Mouse (Mus musculus): ENCODE results near the gene Fstl5.
"Not testable (repeated sequence)": the region's sequence is repeated elsewhere in the genome, so short reads cannot be mapped to it uniquely, and the experiment has no call there.

The Fstl5 gene

DNA sequence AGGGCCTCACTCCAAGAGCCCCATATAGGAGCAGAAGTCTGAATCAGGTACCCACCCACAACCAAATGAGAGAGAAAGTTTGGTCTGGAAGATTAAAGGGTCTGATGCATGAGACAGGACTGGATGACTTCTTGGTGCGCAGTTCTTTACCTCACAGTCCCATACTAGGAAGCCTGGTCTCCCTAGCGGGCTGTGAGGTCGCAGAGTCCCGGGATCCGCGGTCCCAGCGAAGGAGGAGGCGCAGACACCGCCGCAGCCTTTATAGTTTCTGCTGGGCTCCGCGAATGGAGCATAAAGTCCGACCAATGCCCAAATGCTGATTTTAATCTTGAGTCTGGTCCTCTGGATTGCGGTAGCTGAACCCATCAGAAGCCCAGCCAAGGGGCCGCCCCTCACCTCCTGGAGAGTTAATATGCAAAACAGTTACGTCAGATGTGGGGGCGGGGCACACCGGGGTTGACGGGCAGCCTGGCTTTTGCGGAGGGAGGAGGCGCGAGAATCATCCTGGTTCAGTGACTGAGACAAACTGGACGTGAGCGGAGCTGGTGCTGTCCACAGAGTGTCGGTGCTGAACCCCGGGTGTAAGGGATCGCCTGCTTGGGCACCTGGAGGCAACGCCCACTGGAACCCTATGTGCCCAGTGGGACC, at the start of gene Fstl5:
TSS of gene Fstl5 (plus strand) at position 211 of the 648 bp plus-strand sequence.
- peak; percentile 92 for DNase-seq

DNA sequence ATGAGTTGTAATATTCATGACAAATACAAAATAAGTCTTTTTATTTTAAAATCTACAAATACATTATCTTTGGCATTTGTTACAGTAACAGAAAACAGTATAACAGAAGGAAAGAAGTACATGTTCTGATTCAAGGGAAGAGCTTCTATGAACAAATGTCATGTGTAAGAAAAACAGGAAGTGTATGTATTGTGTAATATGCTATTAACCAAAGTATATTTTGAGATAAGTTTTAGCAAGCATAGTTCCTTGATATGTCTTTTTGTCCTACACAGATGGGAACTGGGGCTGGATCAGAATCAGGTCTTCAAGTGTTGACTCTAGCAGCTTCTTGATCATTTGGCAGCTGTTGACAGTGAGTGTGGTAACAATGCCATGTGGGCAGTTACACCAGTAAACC, 48.5 kb upstream of the Fstl5 start:
- no peak for DNase-seq

DNA sequence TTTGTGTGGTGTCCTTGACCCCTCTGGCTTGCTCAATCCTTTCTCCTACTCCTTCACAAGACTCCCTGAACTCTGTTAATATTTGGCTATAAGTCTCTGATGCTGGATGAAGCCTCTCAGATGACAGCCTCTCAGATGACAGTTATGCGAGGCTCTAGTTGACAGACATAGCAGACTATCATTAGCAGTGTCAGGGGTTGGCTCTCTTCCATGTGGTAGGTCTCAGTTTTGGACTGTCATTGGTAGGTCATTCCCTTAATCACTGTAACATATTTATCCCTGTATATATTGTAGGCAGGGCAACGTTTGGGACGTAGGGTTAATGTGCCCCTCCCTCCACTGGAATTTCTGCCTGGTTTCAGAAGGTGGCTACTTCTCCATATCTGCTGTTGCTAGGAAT, 22.9 kb upstream of the Fstl5 start:
- DNase-seq = no peak

DNA sequence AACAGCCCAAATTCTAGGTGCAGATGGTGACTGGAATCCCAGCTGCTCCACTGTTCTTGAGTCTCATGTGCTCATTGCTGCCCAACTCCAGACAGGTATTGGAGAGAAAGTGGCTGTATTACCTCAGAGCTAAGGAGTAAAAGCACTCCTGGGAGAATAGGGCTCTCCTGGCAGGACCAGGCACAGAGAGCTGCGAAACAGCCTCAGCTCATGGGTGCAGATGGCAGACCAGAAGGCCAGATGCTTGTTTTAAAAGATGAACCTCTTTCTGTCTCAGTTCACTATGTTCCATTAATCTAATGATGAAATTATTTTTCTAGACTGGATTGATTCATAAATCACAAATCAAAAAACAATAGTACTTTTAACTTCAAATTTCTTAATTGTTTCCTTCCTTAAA, 12.1 kb upstream of the Fstl5 start:
- DNase-seq = no peak

DNA sequence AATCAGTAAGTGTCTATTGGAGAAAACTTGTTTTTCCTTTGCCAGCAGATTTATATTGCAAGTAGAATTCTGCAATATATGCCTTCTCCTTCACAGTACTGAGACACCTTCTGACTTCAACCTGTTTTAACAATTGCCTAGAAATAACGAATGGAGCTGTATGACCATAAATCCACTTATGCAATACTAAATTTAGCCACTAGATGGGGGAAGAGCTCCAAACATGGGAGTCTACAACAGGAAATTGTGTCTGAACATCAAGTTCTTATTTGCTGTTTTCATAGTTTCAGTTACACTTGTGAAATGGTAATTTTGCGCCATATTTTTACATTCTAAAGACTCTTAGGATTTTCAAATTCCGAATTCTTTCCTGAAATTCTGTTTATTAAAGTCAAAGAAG, 6.2 kb upstream of the Fstl5 start:
- DNase-seq = peak; percentile 84

DNA sequence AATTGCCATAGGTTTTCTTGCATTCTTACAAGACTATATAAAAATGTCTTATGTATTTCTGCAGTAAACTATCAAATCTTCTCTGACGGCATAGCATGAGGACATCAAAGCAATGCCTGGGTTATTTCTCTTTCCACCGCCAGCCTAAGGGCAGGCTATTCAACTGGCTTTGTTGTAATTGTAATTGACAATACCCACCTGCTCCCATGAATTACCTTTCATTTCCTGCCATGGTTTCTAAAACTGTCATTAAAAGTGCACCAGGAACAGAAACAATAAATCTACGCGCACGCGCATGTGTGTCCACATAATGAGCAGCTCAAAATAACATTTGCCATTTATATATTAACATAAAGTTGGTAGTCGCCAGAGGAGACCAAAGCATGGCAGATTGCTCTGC, 1.2 kb upstream of the Fstl5 start:
- DNase-seq = peak; percentile 24

DNA sequence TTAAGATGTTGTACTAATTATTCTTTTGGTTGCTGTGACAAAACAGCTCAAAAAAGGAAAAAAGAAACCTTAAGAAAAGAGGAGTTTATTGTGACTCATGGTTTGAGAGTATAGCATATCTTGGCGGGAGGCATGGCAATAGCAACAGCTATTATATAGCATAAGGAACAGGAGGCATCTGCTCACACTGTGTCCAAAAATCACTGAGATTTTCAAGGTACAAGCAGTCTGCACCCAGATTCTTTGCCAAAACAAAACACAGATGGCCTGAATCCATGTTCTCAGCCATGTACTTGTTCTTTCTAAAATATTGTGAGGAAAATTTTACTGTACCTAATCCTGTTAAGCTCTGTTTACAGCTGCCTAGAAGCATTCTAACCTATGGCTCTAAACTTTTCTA, 66.4 kb downstream of the Fstl5 start:
- no peak for DNase-seq

DNA sequence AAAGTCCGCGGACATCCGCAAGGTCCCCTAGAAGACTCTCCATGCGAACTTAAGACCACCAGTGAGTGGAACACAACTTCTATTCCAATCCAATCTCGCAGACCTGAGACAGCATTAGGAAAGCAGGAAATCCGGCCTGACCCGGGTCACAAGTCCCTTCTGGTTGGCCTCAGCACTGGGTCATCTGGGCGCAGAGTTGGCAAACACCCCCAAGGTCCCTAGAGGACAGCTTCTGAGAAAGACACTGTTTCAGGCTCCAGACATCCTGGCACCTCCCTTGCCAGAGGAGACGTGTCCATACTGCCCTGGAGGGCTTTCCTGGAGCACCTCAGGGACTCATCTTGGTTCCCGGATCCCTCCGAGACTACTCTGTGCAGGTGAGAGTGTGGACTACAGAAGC, 73.8 kb downstream of the Fstl5 start:
- DNase-seq = no peak

DNA sequence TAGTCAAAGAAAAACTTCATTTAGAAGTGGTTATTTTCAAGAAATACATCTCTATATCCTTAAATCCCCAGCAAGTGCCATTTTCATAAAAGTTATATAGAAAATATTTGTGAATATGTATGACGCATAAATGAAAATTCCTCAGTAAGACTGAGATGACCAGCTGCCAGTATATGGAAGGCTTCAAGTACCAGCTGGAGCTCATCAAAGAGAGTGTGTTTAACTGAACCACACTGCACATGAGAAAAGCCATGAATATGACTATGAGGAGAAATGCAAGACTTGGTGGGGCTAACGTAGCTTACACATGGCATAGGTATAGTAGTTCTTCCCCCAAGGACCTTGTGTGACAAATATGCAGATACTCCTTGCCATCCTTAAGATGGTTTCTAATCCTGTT, 164.8 kb downstream of the Fstl5 start:
- no peak for DNase-seq

DNA sequence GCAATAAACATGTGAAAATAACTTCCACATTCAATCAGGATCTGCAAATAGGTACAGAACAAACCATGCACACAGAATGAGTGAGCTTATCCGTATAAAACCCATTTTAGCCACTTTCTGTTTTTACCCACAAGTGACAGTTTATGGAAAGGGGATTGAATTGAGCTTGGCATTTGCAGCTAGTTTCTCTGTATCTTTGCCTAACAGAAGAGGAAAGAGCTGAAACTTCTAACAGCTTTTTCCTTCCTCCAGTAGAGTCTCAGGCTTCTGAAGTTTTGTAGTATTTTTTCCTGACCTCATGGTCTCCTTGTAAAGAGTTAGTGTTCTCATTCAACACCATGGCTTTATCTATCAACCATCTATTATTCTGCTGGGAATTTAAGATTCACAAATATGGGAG, 177.3 kb downstream of the Fstl5 start:
- no peak for DNase-seq

DNA sequence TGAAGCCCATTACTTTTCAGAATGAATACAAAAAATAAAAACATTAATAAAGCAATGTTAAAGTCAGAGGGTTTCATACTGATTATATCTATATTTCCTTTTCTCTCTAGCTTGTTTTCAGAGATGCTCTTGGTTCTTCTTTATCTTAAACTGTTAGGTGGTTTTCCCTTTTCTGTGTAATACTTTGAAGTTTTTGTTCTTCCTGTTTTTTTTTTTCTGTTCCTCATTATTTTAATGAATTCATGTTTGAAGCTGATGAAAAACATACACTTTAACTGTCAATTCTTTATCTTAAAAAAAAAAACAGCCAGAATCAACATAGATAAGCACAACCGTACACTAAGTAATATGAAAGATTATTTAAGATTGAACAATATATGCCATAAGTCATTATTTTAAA, 218.9 kb downstream of the Fstl5 start:
- DNase-seq = no peak

DNA sequence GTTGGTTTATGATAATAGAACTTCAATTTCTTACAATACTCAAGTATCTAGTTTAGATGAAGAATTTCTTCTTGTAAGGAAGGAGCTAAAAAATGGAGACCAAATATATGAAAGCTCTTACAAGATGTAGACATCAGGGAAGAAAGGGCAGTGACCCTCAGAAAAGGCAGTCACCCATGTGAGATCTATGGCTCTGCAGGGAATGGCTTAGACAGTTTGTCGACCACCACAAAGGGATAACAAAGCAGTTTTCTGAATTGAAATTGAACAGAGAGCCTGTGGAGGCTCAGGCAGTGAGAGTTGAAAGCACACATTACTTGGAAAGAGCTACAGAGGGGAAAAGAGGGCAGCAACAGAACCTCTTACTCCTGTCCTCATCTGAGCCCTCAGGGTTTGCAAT, 220.3 kb downstream of the Fstl5 start:
- DNase-seq = peak; percentile 0

DNA sequence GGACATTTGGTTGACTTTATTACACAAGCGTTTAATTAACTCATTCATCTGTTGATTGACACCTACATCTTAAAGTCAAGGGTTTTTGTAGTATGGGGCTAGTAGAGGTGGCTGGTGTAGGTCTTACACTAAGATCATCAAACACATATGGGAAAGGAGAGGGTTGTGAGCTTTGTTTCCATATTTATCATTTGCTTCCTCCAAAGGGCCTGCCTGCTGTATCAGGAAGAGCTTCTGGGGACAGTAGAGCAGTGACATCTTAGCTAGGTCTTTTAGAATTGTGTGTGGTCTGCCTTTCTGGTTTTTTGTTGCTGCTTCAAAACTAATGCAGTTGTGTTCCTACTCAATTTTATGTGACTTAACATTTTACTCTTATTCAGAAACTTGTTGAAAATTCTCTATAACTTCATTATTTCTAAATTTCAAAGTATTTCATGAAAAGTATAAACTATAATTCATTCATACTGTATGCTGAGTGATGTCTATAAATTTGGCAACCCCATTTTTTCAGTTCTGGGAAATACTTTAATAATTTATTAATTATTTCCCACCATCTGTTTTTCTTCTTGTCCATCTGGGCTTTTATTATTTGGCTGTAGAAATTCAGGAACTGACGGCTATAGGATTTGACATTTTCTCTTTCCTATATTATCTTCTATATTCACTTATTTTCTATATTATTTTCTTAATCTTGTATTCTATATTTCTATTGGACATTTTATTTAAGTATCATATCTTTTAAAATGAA, 227.1 kb downstream of the Fstl5 start:
- no peak for DNase-seq

DNA sequence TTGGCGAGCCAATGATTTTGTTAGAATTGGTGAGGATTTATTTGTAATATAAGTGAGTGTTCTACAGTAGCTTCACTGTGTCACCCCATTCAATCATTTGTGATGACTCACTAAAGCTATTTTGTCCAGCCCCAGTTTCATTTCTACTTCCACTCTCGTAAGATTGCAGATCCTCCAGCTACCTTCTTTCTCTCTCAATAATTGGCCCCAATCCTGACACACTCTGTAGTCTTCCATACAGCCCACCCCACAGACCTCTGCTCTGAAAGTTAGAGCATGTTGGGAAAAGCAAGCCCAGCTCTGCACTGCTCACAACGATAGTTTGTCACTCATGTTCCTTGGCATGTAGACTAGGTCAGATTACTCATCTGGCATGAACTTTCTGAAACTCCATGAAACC, 242.9 kb downstream of the Fstl5 start:
- no peak for DNase-seq

DNA sequence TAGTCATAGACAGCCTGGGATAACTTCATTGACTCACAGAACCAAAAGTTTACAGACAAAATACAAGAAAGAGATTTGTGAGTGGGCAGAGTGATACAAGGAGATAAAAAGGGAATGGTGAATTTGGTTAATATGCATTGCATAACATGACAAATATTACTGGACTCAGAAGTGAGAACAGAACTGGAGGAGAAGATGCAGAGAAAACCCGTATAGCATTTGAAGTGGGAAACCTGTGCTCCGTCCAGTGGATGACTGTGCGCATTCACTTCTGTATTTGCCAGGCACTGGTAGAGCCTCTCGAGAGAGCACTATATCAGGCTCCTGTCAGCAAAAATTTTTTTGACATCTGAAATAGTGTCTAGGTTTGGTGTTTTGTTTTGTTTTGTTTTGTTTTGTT, 245.5 kb downstream of the Fstl5 start:
- DNase-seq = no peak

DNA sequence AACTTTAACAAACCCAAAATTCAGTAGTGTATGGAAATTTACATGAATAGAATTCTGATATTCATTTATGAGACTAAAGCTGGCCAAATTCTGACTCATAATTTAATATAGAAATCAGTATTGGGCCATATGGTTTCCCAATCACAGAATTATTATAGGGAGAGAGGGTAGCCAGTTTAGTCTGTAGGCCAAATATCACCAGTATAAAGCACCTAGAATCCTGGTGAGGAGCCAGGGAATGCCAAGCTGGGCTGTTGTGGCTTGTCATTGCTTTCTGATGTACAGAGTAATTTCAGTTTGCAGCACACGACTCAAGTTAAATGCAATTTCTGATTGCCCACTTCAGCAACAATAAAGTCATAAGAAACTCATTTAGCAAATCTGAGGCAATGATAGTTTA, 248.4 kb downstream of the Fstl5 start:
- DNase-seq = no peak

DNA sequence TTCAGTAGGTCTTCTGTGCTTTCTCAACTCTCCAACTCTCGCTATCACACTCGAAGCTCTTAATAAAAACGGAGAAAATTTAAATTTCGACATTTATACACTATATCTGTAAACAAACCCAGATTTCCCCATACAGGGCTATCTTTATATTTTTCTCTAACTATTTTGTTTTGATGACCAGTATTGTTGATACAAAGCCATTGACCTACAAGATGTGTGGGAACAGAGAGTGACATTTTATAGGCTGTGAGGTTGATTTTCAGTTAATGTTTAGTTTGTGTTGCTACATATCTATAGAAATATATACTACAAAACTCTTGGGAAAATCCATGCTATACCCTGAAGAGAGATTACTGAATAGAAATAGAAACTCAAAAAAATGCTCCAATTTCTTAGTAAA, 262.9 kb downstream of the Fstl5 start:
- no peak for DNase-seq

DNA sequence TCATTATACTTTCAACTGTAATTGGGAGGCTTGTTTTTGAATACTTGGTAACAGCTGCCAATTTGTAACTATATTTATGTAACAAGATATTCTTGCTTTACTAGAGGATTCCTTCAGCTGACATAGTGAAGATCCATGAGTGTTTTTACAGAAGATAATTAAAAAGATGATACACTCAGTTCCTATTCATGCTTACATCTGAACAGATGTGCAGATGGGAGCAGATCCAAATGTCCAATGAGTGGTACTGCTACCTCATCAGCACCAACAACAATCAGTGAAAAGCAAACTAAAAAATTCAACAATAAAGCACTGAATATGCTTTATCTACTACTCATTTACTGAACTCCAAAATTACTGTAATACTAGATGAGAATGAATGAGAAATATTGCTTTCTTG, 292.9 kb downstream of the Fstl5 start:
- no peak for DNase-seq

DNA sequence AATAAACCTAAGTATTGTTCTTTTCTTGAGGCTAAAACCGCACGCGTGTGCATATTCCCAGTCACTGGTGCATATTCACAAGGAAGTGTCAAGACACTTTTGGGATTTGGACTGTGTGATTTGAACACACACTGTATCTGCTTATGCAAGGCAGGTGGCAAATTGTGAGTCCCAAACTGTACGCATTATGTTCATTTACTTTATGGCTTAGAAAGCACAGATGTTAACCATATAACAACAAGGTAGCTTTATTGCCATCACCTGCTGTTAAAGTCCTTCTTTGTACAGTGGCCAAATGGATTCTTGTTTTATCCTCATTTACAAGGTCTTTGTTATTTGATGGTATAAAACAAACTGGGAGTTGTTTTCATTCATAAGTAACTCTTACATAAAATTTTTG, 295.8 kb downstream of the Fstl5 start:
- DNase-seq = no peak

DNA sequence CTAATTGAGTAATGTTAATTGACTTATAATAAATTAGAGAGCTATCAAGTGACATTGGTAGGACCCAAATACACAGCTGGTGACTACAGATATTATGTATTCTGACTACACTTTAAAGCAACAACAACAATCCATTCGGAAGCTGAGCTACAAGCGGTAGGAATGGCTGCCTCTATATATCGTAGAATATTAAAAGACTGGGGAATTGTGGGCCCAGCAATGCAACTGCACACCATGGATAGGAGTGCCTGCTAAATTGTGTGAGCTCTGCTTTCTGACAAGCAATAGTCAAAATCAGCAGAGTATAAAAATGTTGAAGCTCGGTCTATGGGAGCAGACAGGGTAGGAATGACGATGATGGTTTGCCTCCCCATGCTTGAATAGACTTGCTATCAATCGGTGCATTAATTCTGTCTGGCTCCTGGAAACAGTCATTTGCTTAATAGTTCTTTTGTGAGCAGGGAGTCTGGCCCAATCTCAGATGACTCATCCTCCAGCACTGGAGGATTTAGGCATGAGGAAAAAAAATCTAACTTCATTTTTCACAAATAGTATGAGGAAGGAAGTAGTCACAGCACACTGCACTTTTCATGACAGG, 354.8 kb downstream of the Fstl5 start:
- no peak for DNase-seq

DNA sequence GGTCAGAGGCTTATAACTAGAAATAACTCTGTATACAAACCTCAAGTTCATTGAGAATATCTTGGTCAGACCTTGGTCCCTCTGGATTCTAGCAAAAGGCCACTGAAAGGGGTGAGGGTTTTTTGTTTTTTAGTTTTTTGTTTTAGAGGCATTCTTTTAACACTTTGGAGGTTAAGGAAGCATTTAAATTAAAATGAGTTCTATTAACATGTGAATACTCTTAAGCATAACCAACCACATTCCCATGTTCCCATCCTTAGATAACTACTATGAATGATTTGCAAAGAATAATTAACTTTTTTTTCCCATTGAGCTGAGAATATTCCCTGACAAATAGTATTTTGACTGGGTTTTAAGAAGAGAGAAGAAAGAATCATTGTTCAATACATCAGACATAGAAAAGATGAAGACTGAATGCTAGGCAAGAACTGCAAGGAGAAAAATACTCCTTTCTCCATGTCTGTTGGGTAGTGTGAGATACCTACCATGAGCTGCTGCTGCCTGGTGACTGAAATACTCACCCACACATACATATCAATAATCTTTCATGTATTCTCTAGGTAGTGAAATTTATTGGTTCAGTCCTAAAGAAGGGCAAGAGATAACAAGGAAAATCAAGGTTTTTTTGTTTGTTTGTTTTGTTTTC, 393.3 kb downstream of the Fstl5 start:
- DNase-seq = no peak

DNA sequence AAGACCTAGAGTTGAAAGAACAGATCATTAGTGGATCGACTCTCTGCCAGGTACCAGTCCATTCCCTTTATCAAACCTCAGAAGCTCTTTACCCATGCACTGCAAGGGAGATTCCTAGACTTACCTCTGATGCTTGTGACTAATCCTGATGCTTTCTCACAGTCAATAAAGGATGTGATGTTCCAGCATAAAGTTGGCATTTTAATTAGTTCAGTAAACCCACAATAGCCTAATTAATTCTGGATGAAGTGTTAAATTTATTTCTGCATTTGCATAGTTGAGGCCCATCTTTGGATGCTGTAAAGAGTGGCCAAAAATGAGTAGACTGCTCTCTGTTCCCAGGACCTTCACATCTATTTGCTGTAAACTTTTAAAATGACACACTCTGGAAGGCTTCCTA, 394.1 kb downstream of the Fstl5 start:
- DNase-seq = no peak

DNA sequence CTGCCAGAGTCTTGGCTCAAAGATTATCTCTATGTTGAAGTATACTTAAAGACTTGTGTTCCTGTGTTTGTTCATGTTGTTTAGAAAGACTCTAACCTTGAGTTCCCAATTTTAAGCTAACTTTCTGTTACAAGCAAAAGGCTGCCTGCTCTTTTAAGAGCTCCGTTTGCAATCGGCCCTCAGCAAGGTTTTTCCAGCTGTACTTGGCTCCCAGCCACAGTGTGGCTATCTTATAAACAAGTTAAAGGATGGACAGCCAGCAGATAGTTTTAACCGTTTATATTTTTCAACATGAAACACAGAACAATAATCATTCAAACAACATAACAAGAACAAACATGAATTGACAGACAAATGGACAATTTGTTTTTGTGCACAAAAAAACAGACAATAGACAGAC, 433.8 kb downstream of the Fstl5 start:
- DNase-seq = not testable (repeated sequence)

DNA sequence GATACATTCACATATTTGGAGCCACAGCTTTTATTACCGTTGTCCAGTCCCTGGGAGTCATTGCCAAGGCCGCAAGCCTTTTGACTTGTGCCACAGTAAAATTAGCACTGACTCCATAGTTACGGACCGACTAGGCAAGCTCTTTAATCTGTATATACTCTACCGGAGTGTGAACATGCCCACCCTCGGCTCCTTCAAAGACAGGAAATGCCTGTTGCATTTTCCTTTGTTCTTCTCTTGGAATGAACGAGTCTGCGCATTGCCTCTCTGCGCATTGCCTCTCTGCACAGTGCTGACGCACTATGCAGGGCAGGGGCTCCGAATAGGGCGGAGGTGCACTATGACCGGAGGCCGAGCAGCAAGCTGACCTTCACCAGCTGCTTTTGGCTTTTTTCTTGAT, 434.7 kb downstream of the Fstl5 start:
- DNase-seq = no peak

Data from retina, postnatal 1 day (tissue).